Mouse (Mus musculus) frontal cortex, adult (tissue): ENCODE data around the gene Arhgef3.
A peak's percentile ranks its signal among the peaks of the same experiment; 100 is the strongest.

Experiments used
- ATAC-seq: cut with Nextera tagmentation; 2 replicates; pipeline ENCODE4 v1.9.2; 2017; ENCODE audit warnings: mild to moderate bottlenecking, moderate library complexity, mixed read lengths; ENCODE audit not compliant: low TSS enrichment

Arhgef3 gene

DNA sequence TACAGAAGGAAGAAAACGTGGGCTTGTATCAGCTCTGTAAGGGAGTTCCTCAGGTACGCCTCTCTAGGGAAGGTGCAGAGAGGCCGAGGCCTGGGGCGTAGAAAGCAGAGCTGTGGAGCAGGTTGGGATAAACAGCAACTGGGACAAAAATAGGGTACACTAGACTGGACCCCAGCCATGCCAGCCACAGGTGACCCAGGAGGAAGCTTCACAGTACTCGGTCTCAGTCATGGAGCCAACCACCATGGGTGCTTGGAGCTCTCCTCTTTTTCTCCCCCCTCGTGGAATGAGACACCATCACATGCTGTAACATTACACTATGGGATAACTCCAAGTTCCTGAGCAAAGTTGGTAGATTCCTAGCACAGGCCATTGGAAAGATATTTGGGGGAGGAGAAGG is 201.0 kb downstream of the Arhgef3 start:
- ATAC-seq = no peak

DNA sequence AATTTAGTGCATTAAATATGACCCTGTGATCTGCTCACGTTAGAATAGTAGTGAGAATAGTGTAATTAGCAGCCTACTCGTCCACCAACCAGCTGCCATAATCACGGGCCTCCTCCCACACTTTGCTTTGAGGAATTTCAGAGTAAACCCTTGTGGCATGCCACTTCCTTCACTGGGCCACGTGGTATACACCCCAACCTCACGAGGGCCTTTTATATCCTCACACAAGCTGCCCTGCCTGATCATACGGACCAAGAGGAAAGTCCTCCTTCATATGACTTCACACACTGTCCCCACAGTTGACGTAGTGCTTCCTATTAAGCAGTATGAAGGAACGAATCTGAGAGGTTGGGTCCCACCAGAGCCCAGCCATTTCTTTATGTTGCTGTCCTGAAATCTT is 202.4 kb downstream of the Arhgef3 start:
- ATAC-seq = no peak

DNA sequence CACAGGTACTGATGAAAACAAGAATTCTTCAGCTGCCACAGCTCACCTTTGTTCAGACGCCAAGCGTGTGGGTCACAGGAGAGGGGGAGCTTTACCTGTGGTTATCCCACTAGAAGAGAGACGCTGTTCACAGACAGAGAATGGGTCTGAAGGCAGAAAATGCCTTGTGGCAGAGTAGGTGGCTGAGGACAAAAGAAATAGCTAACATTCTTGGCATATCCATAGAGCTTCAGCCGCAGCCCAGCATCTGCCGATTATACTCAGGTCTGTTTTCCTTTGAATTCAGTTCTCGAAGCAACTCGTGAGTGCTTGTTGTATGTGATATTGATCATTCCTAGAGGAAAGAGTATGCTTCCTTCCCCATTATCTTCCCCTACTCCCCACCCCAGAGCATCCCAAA is 204.7 kb downstream of the Arhgef3 start:
- ATAC-seq = no peak

DNA sequence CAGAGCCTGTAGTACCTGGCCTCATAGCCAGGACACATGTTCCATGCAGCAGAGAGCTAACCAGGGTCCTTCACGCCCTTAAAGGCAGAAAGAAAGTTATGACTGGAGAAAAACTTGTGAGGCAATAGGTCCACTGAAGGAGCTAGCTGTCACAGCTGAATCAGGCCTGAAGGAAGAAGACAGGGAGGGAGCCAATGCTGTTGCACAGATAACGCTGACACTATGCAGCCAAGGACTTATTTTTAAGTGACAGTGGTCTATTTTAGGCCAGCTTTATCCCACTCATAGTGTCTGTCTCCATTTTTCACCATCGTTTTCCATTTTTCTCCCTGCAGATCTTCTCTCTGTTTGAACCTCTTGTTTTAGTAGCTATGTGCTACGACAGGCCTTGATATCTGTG is 207.3 kb downstream of the Arhgef3 start:
- peak; percentile 84 for ATAC-seq

DNA sequence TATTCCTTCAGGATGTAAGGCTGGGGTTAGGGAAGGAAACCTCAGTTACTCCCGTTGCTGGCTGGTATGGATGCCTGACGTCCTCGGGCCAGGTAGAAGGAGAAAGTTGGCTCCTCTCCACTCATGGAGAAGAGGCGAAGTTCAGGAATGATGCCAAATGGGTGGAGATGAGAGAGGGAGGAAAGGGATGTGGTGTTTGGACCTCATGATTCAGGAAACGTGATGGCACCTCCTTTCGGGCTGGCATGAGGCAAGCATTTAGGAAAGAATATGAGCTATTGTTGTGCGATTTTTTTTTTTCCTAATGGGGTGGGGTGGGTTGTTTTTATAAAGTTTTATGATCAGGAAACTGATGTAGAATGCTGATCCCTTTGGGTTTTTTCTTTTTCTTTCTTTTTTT is 210.0 kb downstream of the Arhgef3 start:
- ATAC-seq = no peak

DNA sequence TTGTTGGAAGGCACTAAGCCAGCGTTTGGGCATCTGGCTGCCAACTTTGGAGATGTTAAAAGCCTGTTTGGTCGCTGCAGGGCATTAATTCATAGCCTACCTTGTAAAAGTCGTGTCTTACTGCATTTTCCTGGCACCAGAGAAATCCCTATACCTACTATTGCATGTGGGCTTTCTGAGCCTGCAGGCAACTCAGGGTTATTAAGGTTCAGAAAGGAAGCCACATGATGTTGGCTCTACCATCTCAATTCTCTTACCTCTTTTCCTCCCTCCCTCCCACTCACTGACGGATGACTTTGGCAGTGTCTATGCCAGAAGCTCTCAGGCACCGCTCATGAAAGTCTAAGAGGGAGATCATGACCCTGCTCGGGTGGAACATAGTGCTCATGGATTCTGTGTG is 210.8 kb downstream of the Arhgef3 start:
- no peak for ATAC-seq

DNA sequence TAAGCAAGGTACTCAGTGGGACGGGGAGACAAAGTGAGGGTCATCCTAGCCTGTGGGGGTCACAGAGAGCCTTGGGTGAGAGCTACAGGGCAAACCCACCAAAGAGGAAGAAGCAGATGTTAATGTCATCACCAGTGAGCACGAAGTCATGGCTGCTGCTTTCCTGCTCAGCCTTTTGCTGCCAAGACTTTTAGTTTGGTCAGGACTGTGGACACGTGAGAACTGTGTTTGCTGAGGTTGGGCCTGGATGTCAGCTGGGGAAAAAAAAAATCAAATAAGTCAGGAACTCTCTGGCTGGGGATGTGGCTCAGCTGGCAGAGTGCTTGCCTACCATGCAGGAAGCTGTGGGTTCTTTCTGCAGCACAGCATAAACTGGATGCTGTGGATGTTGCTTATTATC is 213.2 kb downstream of the Arhgef3 start:
- ATAC-seq = no peak

DNA sequence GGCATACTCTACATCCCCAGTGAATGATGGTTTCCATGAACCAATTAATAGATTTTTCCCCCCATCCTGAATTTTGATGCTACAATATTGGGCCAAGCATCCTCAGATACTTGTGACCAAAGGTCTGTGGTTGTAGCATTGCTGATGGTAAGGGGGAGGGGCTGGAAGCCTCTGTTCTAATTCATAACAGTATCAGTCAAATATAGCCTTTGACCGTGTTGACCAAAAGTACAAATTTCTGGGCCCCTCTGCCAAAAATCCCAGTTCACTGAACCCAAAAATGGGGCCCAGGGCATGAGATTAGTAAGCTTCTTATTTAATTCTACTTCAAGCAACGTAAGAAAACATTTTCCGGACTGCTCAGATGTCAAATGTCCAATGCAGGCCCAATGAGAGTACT is 214.3 kb downstream of the Arhgef3 start:
- ATAC-seq = no peak

DNA sequence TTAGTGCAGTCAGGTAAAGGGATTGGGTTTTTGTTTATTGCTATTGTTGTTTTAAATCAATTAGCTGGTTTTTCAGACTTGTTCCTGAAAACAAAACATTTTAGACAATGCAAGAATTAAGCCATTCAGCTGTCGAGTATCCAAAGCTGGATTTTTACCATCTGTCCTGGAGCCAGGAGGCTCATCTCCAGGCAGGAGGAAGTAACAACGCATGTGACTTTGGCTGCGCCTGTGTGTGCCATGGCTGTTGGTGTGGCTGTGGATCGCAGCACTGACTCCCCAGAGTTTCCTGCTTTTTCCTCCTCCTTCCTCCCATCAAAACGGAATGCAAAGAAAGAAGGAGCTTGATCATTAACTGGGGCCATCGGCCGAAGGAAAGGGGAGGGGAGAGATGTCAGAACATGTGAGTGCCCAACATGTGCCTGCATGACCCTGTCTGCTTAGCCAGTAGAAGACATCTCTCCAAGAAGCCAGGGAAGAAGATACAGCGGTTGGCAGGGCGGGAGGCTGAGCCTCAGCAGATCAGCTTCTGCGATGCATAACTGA is 216.9 kb downstream of the Arhgef3 start:
- no peak for ATAC-seq

DNA sequence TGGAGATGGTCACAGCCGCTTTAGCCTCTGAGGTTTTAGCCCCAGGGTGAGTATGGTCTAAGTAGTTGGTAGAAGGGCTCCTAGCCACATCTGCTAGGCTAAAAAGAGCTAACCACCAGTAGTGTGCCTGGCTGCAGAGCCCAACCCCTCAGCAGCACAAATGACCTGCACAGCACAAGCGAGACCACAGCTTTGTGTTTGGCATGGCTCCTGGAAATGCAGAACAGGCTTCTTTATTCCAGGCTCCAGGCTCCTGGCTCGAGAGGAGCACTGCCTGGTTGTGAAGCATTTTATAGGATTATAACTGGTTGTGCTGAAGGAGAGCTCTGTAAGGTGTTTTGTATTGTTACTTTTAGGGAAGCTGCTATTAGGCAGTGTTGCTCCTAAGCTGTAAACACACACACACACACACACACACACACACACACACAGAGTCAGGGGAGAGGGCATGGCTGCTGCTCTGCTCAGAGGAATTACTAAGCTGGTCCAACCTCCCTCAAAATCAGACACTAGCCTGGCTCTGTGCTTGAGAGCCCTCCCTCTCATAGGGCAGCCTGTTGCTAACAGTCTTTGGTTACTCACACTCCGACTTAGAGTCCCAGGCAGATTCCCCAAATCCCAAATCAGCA is 217.8 kb downstream of the Arhgef3 start:
- ATAC-seq = no peak

DNA sequence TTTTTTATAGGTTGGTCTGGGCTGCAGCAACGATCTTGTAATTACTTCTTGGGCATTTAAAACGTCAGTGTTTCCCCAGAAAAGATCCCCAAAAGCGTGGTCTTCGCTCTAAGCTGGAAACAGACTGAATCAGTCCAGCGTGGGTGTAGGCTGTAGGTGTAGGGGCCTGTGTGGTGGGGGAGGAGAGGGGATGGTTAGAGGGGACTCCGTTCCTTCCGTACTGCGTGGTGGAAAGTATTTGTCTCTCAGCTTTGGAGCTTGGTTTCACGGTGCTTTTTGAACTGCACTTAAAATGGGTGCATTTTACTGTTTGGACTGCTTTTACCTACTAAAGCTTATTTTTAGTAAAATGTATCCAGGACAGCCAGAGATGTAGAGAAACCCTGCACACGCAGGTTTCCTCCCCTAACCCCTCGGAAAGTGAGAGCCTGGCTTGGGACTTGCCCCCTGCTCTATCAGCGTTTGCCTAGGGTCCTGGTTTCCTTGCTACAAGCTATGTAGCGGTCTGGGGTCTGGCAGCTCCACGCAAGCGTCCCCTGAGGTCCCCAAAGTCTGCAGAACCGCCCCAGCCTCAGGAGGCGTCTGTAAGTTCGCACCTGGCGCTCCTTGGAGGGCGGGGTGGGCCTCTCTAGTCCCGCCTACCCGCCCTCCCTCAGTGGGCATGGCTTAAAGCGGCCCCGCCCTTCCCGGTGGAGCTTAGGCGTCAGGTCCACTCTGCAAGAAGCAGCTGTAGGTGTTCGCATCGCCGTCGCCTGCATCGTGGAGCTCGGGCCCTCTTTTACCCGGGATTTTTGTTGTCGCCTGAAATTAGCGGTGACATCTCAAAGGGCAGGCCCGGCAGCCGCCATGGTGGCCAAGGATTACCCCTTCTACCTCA is 220.9 kb downstream of the Arhgef3 start:
- peak; percentile 92 for ATAC-seq

DNA sequence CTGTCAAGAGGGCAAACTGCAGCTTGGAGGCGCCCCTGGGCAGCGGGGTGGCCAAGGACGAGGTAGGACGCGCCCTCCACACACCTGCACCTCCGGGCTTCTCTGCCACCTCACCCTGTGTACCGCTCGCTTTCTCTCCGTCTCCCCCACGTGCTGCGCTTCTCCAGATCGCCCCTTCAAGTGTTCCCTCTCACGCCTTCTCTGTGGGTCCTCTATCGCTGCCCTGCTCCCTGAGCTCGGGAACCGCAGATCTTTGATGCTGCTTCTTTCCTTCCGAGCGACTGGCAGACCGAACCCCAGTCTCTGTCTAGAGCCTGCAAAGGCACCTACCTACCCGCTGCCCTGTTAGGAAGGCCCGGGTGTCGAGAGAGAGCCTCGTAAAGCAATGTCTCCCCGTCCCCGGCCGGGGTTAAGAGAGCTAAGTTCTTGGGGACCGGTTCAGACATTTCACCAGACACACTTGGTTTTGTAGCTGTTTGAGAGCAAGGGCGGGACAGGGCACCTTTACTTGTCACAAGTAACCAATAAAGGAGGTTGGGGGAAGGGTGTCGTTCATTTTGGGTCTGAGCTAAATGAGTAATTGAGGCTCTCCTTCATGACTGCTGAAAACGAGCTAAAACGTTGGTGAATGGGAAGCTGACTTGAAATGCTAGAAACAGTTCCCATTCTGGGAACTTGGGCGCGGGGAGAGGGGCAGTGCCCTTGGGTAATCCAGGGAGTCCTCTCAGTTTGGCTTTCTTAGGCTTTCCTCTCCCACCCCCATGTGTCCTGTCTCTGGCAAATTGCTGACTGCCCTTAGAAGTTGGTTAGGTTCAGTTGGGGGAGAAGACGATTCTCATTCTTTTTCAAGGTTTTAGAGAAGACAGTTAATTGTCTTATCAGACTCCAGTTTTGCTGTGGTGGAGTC is 221.8 kb downstream of the Arhgef3 start:
- ATAC-seq = peak; percentile 25

DNA sequence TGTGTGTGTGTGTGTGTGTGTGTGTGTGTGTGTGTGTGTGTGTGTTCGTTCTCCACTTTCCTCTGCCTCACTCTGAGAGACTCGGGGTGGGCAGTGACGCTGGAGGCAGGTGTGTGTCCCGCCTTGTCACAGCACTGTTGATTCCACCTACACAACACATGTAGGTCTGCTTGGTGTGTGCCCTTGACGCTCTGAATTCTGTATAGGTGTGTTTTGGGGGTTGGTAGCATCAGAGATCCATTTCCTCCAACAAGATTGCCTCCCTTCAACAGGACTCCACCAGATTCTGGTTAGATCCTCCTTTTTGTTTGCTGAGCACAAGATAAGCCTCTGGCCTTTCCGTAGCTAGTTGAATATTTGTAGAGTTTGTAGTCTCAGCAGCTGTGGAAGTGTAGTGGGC is 222.5 kb downstream of the Arhgef3 start:
- peak; percentile 41; the same call in 1 of the 2 replicates for ATAC-seq

DNA sequence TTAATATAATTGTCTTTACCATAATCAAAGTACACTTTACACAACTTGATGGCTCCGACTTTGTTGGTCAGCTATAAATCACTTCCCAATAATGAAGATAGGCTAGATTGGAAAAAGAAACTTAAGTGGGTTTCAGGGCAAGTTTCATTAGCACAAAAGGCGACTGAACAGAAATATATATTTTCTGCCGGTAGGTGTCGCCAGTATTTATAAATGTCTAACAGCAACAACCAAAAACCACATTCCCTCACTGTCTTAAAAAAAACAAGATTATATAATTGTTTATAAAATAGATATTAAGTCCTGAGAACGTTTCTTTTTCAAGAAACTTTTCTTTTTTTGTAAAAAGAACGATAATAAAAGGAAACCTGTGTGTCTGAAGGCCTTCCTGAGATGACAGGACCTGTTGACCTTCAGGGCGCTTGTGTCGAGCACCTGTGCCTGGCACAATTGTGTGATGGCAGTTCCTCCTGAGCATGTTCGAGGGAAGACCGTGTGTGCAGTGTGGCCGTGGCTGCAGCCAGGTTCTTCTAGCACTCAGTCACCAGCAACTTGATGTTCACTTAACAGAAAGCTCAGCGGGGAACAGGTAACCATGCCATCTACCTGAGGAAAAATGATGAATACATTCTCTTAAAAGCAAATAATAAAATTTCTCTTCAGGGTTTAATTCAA is 223.5 kb downstream of the Arhgef3 start:
- ATAC-seq = no peak

DNA sequence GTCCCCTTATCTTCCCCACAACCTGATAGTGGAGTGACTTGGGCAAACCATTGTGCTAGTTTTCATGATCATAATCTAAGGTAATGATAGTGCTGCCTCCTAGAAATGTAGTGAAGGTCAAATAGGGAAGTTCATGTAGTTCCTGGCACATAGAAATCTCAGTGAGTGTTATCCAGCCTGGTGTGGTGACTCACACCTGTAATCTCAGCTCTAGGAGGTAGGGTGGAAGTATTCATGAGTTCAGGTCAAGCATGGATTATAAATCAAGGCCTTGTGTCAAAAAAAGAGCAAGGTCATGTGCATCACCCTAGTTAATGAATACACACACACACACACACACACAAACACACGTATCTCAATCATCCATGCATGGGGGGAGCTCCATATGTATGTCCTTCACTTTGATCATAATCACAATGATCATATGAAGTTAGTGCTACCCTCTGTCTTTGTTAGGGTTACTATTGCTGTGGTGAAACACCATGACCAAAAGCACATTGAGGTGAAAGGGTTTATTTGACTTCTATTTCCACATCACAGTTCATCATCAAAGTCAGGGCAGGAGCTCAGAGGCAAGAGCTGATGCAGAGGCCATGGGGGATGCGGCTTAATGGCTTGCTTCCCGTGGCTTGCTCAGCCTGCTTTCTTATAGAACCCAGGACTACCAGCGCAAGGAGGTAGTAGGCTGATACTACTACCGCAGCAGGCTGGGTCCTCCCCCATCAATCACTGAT is 226.2 kb downstream of the Arhgef3 start:
- no peak for ATAC-seq

DNA sequence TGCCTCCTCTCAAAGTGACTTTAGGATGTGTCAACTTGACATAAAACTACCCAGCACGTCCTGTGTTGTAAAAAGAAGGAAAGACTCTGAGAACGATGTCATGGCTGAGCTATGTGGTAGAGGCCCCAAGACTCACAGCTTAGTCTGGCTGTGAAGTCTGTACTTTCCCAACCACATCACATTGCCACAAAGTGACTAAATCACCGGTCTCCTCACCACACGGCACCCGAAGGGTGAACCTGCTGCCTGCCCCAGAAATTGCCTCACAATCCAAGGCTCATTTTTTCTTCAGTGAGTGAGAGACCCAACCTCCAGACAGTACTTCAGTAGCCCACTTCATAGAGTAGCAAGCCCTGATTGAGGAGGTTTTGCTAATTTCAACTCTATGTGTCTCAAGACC is 226.8 kb downstream of the Arhgef3 start:
- ATAC-seq = no peak

DNA sequence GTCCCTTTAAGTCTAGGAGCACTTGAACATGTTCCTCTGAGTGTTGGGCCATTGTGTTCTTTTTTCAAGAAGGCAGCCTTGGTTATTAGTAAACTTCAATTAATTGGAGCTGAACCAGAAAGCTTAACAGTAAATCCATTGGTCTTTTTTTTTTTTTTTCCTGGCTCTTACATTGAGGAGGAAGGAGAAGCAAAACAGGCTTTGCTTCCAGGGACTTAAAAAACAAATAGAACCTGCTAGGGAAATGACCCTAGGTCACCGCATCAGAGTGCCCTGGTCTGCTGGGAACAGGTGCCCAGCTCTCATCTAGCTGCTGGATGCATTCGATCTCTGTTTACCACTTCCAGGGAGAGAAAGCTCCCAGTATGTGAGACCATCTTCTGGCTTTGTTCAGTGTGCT is 227.8 kb downstream of the Arhgef3 start:
- no peak for ATAC-seq

DNA sequence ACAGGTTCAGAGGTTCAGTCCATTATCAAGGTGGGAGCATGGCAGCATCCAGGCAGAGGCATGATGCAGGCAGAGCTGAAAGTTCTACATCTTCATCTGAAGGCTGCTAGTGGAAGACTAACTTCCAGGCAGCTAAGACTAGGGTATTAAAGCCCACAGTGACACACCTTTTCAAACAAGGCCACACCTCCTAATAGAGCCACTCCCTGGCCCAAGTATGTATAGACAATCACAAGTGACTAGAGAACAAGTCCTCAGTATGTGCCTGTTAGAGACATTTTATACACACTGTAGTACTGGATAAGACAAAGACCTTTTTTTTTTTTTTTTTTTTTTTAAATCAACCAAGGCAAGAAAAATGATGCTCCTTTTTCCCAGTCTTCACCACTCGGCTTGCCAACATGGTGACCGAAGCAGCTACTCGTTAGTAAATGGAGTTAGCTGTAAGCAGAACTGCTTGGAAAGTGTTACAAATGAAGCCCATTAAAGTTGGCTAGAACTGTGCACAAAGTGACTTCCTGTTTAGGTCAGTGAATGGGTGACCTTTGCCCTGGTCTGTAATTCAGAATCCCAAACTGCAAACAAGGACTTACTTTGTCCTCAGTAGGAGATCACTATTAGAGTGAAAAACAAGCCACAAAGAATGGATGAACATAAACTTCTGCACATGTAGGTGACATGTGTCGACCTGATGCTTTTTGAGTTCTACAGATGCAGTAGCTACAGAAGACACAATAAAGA is 229.7 kb downstream of the Arhgef3 start:
- ATAC-seq = no peak

DNA sequence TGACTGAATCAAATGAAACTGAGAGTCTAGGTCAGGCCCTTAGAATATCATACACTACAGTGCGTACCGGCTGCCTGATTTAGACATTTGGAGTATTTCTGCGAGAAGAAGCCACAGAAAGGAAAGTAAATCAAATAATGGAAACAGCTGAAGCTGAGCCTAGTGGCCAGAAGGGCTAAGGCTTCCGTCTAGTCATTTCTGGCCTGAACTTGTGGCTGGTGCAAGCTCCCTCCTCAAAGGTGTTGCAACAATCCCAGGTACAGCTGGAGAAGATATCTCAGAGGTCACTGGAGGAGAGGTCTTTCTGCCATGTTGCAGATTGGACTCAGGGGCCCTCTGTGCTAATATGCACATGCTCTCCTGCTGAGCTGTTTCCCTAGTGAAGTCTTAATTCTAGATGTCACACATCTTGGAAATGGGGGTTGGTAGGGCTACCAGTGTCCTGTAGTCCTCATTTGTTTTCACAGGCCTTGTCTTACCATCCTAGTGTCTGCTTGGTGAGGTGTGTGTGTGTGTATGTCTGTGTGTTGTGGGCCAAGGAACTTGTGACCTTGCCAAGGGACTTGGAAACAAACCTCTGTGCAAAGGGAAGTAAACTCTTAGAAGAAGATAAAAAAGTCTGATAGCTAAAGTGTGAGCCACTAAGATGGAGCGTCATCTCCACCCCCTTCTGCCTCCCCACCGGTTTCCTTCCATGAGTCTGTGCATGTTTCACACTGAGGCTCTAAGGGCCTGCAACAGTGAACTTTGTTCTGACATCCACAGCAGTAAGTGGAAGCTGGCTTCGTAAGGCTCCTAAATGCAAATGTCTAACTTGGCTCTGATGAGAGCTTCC is 230.6 kb downstream of the Arhgef3 start:
- no peak for ATAC-seq
